Mouse (Mus musculus): ENCODE measurements around the gene Psmb7.

Psmb7 gene

GRCm38 (mm10) chr2:38594874-38595273 is 49.0 kb downstream of the Psmb7 start:
- no peak for DNase-seq (ENCODE audit: low read depth, low spot score)

GRCm38 (mm10) chr2:38591751-38592459 is 52.0 kb downstream of the Psmb7 start:
- no peak for DNase-seq (ENCODE audit: low read depth, low spot score)

- DNase-seq (ENCODE audit: low read depth, low spot score), result no peak
Measured at GRCm38 (mm10) chr2:38586733-38587132, 57.2 kb downstream of the Psmb7 start.

- no peak for DNase-seq (ENCODE audit: low read depth, low spot score)
Measured at GRCm38 (mm10) chr2:38585379-38585736, 58.5 kb downstream of the Psmb7 start.

GRCm38 (mm10) chr2:38584514-38585378 is 59.1 kb downstream of the Psmb7 start:
- no peak for DNase-seq (ENCODE audit: low read depth, low spot score)

GRCm38 (mm10) chr2:38583982-38584381 is 59.9 kb downstream of the Psmb7 start:
- DNase-seq (ENCODE audit: low read depth, low spot score), result no peak

GRCm38 (mm10) chr2:38579528-38579927 is 64.4 kb downstream of the Psmb7 start:
- no peak for DNase-seq (ENCODE audit: low read depth, low spot score)

- DNase-seq (ENCODE audit: low read depth, low spot score), result no peak
Measured at GRCm38 (mm10) chr2:38578602-38579521, 65.0 kb downstream of the Psmb7 start.

GRCm38 (mm10) chr2:38574697-38575096 is 69.2 kb downstream of the Psmb7 start:
- DNase-seq (ENCODE audit: low read depth, low spot score), result no peak

- peak; percentile 85 for DNase-seq (ENCODE audit: low read depth, low spot score)
Measured at GRCm38 (mm10) chr2:38571971-38572601, 71.8 kb downstream of the Psmb7 start.

GRCm38 (mm10) chr2:38562596-38562995 is 81.3 kb downstream of the Psmb7 start:
- no peak for DNase-seq (ENCODE audit: low read depth, low spot score)

GRCm38 (mm10) chr2:38560296-38561227 is 83.3 kb downstream of the Psmb7 start:
- no peak for DNase-seq (ENCODE audit: low read depth, low spot score)

GRCm38 (mm10) chr2:38556721-38557120 is 87.2 kb downstream of the Psmb7 start:
- no peak for DNase-seq (ENCODE audit: low read depth, low spot score)

GRCm38 (mm10) chr2:38555659-38556058 is 88.2 kb downstream of the Psmb7 start:
- DNase-seq (ENCODE audit: low read depth, low spot score), result no peak

GRCm38 (mm10) chr2:38554226-38554995 is 89.5 kb downstream of the Psmb7 start:
- no peak for DNase-seq (ENCODE audit: low read depth, low spot score)

- DNase-seq (ENCODE audit: low read depth, low spot score), result no peak
Measured at GRCm38 (mm10) chr2:38552004-38552443, 91.9 kb downstream of the Psmb7 start.

GRCm38 (mm10) chr2:38547793-38548517 is 95.9 kb downstream of the Psmb7 start:
- DNase-seq (ENCODE audit: low read depth, low spot score), result no peak

- DNase-seq (ENCODE audit: low read depth, low spot score), result no peak
Measured at GRCm38 (mm10) chr2:38546748-38547147, 97.1 kb downstream of the Psmb7 start.

GRCm38 (mm10) chr2:38546222-38546621 is 97.7 kb downstream of the Psmb7 start:
- DNase-seq (ENCODE audit: low read depth, low spot score), result peak; percentile 41

Data from skeletal muscle tissue, adult 2 months (tissue).